Mouse (Mus musculus): ENCODE results near the gene Ankrd49.

Ankrd49 gene

DNA sequence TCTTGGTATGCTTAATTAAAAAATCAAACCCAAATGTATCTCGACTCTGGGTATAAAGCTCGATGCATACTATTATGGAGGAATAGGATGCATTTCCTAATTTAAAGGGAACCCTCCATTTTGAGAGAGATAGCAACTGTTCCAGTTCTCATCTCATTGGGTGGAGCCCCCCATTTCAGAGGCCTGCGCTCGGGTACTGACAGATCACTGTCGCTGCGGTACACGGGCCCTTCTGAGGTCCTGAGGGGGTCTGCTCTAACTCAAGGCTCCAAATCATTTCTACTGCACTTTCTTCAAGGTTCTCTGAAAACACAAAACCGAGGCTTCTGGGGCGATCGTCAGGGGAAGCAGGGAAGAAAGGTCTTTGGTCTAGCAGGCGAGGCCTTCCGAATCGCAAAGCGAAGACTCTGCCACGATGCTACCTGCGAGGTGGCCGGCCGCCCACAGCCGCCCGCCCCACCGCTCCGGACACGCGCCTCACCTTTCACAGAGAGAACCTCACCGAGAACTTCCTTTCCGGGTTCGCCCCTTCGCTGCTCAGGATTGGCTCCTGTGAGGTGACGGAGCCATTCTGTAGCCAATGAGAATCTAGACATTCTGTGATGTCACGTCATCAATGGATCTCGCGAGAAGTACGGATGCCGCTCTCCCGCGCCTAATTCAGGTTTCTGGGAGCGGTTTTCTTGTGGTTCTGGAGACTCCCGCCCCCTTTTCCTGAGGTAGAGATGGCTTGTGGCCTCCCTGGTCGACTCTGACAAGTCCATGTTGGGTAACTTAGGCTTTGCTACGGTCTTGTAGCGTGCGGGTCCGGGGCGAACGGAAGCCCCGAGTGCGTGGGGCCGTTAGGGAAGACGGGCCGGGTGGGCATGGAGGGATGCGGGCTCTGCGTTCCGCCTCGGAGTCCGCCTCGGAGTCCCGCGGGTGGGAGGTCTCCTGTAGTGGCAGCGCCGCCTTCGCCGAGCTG is at the start of gene Ankrd49, which contains the start of gene Mre11a:
Ankrd49 (minus strand) TSS at position 818 of the 964 bp plus-strand sequence.
Mre11a (plus strand) TSS at position 616 of the 964 bp plus-strand sequence.
- in situ Hi-C loops (cut with MboI, MseI) = no loop called here

DNA sequence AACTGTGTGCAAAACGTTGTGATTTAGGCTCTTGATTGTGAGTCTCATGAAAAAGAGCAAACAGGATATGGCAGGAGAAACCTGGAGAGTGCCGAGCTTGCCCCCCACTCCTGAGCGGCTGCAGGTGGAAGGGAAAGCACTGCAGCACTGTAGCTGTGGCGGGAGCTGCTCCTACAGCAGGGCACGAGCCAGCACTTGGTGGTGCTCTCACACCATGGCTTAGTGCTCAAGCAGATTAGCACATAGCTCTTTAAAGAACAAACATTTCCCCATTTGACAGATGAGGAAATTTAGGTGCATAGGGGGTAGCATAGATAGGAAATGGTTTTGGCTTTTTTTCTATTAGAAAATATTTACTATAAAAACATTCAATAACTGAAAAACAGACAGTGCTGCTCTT is 47.4 kb upstream of the Ankrd49 start:
- in situ Hi-C loops (cut with MboI, MseI) = no loop called here

DNA sequence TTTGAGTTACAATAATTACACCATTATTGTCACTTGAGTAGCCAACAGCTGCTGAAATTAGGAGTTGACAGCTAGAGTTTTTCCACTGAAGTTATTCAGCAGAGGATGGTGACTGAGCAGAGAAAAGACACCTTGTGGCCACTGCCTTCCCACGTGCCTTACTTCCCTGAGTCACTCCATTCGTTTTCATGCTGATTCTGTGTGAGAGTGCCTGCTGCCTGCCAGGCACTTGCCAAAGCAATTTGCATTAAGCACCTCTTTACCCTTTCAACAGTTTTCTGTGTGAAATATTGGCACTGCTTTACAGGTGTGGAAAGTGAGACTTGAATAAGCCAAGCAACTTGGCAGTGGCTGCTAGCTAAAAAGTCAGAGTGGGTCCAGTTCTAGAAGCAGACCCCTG is 43.2 kb upstream of the Ankrd49 start:
- in situ Hi-C loops (cut with MboI, MseI) = no loop called here

DNA sequence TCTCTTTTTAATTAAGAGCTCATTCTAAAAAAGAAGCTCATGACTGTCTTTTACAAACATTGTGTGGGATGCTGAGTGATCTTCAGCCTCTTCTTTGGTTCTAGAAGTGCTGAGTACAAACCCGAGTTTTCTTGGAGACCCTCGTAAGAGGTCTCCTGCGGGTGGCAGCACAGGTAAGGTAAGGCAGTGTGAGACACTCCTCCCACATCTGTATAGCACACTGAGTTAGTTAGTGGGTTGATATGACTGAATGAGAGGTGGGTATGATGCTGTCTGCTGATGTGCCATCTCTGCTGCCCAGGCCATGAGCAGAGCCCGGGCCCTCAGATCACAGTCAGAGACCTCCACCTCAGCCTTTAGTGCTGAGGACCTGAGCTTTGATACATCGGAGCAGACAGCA is 40.2 kb upstream of the Ankrd49 start:
- in situ Hi-C loops (cut with MboI, MseI) = no loop called here

DNA sequence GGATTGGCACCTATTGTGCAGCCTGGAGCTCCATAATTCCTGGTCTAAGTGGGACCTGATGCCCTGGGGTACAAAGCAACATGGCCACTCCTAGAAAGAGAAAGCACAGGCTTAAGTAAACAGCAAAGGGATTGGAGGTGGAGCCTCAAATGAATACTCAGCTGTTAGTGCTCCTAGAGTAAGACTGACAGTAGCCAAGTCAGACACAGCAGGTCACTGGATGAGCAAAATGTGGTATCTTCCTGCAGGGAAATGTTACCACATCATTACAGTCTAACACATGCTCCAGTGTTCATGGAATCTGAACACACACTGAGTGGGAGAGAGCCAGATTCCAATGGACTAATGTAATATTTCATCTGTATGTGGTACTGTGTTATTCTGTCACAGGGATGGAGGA is 36.7 kb upstream of the Ankrd49 start:
- in situ Hi-C loops (cut with MboI, MseI) = no loop called here

DNA sequence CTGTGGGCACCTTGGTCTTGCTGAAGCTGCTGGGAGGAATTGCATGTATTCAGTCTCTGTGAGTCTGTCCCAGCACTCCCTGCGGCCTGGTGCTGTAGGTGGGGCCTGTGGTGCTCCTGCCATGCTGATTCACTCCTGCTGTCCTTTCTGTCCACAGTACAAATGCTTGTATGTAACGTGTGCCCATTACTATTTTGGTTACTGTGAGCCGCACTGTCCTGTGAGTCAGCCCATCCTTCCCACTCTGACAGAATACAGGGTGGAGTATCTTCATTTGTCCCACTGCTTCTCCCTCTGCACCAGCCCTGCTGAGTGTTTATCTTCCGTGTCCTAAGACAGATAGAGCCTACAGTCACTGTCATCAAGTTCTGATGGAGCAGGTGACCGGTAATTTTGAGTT is 25.5 kb upstream of the Ankrd49 start:
- in situ Hi-C loops (cut with MboI, MseI) = no loop called here

DNA sequence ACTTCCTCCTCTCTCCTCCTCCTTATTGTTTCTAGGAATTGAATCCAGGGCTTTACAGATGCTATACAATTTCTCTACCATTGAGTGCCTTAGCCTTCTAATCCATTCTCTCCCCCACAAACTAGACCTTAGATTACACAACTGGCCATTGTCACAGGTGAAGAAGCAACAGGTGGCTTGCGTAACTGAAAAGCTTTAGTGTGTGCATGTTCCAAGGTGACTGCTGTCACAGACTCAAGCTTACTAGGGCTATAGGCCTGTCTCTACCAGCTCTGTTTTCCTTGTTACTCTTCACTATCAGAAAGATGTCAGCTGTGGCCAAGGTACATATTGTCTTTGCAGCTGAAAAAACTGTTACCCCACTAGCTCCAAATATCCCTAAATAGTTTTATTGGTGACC is 22.1 kb upstream of the Ankrd49 start:
- in situ Hi-C loops (cut with MboI, MseI) = no loop called here

DNA sequence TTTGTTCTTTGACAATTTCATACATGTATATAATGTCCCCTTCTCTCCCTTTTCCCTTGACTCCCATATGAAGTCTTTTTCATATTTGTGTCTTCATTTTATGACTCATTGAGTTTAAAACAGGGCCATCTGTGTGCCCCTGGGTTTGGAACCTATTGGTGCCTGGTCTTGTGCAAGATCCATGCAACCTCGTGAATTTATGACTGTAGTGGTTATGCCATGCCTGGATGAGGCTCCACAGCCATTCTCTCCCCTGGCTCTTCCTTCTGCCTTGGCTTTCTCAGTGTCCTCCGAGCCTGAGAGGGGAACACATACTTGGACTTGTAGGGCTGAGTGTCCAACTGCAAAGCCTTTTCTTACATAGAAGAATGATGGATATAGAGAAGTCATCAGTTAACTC is 21.1 kb upstream of the Ankrd49 start:
- in situ Hi-C loops (cut with MboI, MseI) = no loop called here

DNA sequence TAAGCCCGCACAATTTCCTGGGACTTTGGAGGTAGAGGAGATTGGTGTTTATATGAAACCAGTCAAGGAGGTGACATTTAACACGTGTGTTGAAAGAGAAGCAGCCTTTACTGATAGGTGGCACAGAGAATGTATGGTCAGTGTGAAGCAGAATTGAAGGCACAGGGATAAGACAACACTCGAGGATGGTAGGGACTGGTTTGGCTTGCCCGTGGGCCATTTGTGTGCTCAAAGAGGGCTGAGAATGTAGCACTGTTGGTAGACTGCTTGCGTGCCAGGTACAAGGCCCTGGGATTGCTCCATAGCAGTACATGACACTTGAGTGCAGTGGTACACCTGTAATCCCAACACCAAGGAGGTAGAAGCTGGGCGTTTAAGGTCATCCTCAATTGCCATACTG is 2.7 kb upstream of the Ankrd49 start:
- in situ Hi-C loops (cut with MboI, MseI) = no loop called here

DNA sequence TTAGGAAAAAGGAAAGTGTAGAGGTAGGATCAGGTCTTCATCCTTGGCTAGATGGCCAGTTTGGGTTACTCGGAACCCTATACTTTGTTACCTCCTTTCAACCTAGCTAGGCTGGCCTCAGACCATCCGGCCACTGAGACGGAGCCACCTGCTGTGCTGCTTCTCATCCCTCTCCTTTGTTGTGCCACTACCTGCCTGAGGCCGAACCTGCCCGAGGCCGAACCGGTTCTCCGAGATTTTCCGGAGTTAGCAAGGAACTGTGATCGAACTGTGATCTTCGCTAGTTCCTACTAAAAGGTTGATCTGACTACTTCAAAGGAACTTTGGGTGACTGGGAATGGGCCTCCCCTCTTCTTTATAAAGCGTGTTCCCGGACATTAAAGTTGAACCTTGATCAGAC is 6.3 kb downstream of the Ankrd49 start:
- in situ Hi-C loops (cut with MboI, MseI) = no loop called here

DNA sequence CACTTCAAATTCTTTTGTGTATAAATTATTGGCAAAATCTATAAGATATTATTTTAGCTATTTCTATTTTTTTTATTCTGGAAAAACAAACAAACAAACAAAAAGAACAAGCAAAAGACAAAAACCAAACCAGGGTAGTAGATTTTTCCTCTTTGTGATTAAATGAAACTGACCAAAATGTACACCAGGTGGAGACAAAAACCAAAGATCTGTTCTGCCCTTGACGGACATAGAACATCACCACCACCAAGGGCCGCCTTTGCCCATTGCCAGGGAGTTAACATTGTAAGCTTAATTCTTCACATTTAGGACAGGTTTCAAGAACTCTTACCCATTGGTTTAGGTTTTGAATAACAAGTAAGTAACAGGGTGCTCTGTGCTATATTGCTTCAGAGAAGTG is 10.8 kb downstream of the Ankrd49 start:
- in situ Hi-C loops (cut with MboI, MseI) = no loop called here

DNA sequence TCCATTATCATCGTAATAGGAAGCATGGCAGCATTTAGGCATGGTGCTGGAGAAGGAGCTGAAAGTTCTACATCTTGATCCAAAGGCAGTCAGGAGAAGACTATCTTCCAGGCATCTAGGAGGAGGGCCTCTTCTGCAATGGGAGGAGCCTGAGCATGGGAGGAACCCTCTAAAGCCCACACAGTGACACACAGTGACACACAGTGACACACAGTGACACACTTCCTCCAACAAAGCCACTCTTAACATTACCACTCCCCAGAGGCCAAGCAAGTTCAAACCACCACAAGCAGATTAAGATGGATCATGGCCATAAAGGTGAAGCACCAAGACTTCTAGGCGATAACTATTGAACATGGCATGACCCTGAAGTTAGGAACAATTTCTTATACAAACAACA is 12.6 kb downstream of the Ankrd49 start:
- in situ Hi-C loops (cut with MboI, MseI) = no loop called here

DNA sequence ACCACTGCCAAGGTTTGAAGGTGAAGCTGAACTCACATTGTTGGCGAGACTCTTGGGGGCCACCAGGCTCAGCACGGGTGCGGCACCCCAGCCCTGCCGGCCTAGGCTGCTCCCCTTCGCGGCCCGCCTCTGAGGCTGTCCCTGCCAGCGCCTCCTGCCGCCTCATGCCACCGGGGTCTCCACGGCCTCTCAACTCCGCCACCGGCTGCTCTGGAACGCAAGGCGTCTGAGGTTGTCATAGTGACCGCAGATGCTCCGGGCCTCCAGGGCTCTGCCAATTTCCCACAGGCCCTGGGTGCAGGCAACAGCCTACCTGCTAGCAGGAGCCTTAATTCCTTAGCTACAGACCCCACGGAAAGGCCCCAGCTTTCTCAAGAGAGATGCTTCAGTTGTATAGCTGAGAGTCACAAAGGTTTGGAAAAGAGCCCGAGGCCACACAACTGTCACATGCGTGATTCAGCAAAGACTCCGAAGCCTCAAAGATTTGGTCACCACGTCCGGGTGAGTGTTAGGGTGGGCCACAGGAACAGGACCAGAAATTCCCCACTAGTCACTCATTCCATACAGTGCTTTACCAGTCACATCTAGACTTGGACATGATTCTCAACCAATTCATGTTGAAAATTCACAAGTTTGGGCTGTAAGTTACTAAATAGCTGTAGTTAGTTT is 13.7 kb downstream of the Ankrd49 start, which contains the start of gene 1700012B09Rik:
1700012B09Rik (minus strand) TSS at position 228 of the 669 bp plus-strand sequence.
- in situ Hi-C loops (cut with MboI, MseI) = no loop called here

DNA sequence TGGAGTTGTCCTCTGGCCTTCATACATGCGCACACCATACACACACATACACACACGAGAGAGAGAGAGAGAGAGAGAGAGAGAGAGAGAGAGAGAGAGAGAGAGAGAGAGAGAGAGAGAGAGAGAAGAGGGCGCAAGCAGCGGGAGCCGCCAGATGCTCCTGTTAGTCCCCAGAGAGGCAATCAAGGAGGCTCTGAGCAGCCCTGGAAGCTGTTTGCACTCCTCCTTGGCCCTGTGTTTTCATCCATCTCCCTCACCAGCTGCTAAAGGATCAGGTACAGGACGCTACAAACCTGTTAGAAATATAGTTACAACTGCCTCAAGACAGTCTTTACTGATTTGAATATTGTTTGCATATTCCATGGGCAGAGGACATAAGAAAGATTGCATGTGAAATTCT is 14.8 kb downstream of the Ankrd49 start:
- in situ Hi-C loops (cut with MboI, MseI) = no loop called here

DNA sequence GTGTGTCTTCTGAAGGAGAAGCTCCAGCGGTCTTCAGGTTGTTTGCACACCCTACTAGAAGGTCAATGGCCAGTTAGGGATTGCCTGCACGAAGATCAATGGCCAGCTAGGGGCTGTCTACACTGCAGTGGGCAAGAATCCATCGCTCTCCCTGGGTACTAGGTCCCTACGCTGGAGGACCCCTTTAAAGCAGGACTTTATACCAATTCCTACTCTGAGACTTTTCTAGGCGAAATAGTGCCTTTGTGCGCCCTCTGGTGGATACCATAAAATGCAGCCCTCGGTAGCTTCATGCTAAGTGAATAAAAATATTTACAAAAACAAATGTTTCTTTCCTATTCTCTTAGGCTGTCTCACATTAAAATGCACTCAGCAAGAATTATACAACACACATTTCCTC is 19.9 kb downstream of the Ankrd49 start:
- in situ Hi-C loops (cut with MboI, MseI) = no loop called here

DNA sequence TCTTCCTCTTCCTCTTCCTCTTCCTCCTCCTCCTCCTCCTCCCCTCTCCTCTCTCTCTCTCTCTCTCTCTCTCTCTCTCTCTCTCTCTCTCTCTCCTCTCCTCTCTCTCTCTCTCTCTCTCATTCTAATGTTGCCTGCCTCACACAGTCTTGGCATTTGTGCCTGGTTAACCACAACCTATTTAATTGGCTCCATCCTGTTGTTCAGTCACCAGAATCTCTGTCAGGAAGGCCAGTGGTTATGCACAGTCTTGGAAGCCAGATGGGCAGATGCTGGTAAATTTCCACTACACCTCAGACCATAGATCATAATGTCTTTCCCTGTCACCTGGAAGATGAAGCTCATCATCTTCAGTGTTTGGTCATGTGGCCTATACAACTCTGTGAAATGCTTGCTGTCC is 25.4 kb downstream of the Ankrd49 start:
- in situ Hi-C loops (cut with MboI, MseI) = no loop called here

DNA sequence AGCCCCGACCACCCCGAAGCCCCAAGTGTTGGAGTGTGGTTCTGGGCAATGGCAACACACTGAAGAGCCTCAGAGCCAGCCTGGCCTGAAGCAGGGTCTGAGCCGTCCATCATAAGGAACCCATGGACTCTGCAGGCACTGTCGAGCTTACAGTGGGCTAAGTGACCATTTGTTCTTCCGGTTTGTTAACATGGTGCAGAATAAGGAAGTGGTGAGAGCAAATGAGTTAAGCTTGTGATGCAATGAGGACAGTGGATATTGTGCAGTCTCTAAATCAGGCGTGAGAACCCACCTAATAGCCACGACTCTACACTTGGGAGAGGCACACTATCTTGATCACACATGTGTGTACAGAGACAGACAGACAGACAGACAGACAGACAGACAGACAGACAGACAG is 26.1 kb downstream of the Ankrd49 start:
- in situ Hi-C loops (cut with MboI, MseI) = no loop called here

DNA sequence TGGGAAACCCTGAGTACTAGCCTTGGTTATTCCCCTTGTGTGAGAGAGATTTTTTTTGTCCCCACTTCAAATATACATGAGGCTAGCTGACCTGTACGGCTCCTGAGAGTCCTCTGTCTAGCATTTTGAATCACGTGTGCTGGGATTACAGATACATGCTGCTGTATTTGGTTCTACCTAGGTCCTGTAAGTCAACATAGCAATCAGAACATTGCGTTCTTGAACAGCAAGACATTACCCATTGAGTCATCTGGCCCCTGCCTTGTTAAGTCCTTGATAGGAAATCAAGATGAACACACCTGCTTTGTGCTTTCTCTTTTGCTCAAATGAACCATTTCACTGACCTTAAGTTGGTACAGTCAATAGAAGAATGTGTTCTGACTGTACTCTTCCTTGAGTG is 30.2 kb downstream of the Ankrd49 start:
- in situ Hi-C loops (cut with MboI, MseI) = no loop called here

DNA sequence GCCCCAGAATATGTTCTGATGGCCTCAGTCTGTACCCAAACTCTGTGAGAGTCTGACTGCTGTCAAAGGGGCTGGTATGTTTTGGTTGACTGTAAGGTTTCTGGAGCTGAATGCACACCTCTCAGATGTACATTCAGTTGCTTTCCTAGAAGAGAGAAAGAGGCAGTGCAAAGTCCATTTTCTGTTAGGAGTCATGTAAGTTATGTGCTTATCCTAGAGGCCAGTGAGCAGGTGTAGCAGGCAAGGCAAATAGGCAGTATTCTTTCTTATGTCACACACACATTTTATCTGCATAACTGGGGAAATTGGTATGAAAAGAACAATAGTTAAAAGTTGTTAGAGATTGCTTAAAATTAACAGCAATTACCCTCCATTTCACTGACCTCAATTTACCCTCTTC is 30.7 kb downstream of the Ankrd49 start:
- in situ Hi-C loops (cut with MboI, MseI) = no loop called here

DNA sequence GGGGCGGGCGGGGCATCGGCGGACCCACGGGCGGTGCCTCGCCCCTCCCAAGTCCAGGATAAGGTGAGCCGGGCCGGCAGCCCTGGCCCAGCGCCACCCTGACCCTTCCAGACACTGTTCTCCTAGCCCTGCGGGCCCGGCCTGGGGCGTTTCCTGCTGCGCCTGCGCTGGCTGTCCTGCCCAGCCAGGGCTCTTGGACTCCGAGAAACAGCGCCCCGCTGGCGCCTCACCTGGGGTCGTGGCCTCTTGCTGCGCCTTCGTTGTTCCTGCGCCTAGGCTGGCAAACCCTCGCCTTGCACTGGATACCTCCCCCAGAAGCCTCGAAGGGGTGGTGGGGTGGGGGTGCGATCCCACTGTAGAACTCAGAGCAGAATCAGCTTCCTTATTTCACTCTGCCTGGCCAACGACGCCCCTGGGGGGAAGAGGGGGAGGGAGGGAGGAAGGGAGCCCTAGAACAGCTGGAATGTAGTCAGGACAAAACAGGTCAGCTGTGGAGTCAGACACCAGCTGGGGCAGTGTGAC is 32.6 kb downstream of the Ankrd49 start, which contains the start of gene Fut4:
Fut4 (minus strand) TSS at position 393 of the 522 bp plus-strand sequence.
- in situ Hi-C loops (cut with MboI, MseI) = no loop called here

DNA sequence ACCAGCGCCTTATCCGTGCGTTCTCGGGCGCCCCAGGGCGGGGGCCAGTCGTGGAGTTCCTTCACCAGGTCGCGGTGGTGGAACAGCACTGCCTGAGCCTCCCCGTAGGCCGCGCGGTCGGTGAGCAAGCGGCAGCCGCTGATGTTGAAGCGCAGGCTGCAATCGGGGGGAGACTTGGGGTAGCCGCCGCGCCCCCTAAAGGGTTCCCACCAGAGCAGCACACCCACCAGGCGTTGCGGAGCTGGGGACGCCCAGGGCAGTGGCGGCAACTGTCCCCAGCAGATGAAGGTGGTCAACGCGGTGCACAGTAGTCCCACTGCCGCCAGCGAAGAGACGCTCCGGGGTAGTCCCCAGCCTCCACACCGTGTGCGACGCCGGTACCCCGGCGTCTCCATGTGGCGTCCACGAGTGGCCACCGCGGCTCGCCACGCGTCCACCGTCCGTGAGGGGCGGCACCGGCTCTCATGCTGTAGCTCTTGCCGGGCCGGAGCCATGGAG is 33.1 kb downstream of the Ankrd49 start:
- in situ Hi-C loops (cut with MboI, MseI) = no loop called here

DNA sequence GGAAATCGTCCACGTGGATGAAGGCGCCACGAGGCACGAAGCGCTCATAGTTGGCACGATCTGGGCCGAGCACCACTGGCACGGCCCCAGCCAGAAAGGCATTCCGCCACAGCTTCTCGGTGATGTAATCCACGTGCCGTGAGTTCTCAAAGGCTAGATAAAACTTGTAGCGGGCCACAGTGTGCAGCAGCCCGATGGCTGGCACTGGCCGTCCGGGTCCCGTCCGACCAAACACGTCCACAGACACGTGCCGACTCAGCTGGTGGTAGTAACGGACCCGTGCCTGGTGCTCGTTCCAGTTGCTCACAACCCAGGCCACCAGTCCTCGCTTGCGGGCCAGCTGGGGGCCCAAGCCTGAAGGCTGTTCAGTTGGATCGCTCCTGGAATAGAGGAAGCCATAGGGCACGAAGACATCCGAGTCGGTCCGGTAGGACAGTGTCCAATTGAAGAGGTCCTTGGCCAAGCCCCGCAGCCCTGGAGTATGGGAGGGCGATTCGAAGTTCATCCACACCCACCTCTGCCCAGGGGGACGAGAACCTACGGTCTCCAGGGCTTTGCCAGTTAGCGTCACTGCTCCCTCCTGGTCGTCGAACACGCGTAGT is 33.7 kb downstream of the Ankrd49 start:
- in situ Hi-C loops (cut with MboI, MseI) = no loop called here

Measured in T-helper 1 cell (primary cell).